Mouse (Mus musculus) testis, postnatal 14 days (tissue): ENCODE data around the gene Fcrla.
A peak's percentile ranks its signal among the peaks of the same experiment; 100 is the strongest.
"Not testable (repeated sequence)": the region's sequence is repeated elsewhere in the genome, so short reads cannot be mapped to it uniquely, and the experiment has no call there.

Source experiments
- DNase-seq: peaks from one replicate; pipeline ENCODE4 v3.0.0; 2021; ENCODE audit warnings: low spot score

The Fcrla gene

GRCm38 (mm10) chr1:170927378-170927777 lies at the start of gene Fcrla:
TSS of gene Fcrla (minus strand) at chr1:170927583.
- no peak for DNase-seq

DNA sequence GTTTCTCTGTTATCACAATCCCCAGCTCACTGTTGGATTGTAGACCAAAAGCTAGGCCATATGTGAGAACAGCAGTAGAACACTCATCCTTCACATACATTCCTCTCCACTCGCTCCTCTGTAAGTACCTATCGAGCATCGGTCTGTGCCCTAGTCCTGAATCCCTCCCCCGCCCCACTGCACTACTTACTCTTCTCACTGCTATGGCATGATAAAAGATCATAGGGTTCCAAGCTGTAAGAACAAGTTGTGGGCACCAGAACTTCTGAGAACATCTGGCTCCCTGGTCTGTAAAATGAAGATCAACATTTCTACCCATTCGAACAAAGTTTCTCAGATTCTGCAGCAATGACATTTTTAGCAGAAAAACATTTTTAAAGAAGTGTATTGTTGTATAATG lies 49.1 kb upstream of the Fcrla start, which contains the start of gene Fcgr2b:
Gene Fcgr2b (minus strand): TSS at position 101 of the 400 bp plus-strand sequence.
- DNase-seq = no peak

DNA sequence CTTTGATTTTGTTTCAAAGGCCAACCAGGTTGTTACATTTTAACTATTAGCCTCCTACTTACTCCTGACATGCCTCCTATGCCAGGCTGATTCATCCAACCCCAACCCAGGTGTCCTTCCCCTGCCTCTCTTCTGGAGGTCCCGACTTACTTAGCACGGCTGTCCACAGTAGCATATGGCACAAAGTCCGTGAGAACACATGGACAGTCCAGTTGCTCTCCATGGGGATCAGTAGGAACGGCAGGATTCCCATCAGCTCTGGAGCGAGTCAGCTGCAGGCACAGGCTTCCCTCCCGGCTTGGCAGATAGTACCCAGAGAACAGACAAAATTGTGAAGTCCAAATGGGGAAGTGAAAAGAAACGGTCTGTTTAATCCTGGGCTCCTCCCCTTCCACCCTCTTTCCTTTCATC lies 48.4 kb upstream of the Fcrla start:
- DNase-seq = peak; percentile 24

DNA sequence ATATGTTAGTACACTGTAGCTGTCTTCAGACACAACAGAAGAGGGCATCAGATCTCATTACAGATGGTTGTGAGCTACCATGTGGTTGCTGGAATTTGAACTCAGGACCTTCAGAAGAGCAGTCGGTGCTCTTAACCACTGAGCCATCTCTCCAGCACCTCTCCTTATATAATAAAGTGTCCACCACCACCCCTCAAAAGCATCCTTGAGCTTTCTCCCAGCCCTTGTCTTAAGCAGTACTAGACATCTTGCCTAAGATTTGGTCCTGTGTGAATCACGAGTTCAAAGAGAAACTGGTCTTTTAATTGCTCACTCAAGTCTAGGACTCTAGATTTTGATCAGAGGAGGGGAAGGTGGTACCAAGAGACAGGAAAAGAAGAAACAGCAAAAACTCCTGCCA lies 48.0 kb upstream of the Fcrla start:
- not testable (repeated sequence) for DNase-seq

- no peak for DNase-seq
Measured at GRCm38 (mm10) chr1:170974736-170975135, 47.4 kb upstream of the Fcrla start.

- DNase-seq = no peak
Measured at GRCm38 (mm10) chr1:170974171-170974570, 46.8 kb upstream of the Fcrla start.

DNA sequence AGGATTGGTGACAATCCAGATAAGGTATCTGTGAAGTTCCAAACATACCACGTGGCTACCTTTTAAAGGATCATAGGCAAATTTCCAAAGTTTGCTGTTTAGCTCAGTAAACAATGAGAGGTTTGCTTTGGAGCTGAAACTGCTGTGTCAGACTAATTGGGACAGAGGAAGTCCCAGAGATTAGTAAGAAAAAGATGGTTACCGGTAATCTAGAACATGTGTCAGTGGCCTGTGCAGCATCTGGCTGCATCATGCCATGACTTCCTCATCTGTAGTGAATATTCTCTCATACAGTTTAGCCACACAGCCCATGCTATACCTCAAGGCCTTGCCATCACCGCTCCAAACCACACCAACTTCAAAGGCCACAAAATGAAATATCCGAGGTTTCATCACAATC lies 45.6 kb upstream of the Fcrla start:
- DNase-seq = no peak

GRCm38 (mm10) chr1:170972494-170972893 lies 45.1 kb upstream of the Fcrla start:
- no peak for DNase-seq

DNA sequence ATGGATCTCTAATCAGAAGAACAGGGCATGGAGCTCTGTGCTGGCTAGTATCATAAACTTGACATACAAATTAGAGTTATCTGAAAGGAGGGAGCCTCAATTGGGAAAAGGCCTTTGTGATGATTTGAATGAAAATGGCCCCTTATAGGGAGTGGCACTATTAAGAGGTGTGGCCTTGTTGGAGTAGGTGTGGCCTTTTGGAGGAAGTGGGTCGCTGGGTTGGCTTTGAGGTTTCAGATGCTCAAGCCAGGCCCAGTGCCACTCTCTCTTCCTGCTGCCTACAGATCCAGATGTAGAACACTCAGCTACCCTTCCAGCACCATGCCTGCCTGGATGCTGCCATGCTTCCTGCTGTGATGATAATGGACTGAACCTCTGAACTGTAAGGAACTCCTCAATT lies 41.2 kb upstream of the Fcrla start:
- DNase-seq = no peak

DNA sequence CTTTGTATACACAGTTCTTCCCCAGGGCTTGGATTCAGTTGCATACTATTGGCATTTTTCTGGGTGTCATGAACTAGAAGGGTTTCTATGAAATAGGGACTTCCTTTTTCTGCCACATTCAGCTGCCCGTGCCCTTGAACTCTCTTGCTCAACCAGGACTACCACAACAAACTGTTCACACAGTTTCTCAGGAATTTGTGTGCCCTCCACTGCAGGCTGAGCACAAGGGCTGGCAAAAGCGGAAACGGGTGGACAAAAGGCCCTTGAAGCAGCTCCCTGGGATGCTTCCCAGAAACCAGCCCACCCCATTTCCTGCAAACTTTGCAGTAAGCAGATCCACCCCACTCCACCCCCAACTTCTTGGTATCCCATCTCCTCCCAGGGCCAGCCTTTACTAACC lies 40.2 kb upstream of the Fcrla start:
- DNase-seq = no peak

DNA sequence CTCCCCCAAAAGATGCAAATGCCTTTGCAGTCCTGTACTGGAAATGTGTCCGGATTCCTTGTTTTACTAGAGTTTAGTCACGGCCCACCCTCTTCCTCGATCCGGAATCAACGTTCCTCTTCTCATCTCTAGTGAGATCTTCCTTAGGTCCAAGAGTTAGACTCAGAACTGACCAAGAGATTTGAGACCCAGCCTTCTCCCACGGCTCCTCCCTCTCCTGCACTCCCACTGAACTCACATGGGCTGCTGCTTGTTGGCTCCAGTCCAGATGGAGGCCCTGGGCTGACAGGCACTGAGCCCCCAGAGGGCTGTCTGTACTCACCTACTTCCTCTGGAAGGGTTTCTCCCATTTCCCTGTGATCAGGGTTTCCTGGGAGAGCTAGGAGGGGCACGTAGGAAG lies 35.7 kb upstream of the Fcrla start:
- no peak for DNase-seq

- DNase-seq = no peak
Measured at GRCm38 (mm10) chr1:170962301-170962700, 34.9 kb upstream of the Fcrla start.

GRCm38 (mm10) chr1:170961101-170961500 lies 33.7 kb upstream of the Fcrla start:
- DNase-seq = no peak

DNA sequence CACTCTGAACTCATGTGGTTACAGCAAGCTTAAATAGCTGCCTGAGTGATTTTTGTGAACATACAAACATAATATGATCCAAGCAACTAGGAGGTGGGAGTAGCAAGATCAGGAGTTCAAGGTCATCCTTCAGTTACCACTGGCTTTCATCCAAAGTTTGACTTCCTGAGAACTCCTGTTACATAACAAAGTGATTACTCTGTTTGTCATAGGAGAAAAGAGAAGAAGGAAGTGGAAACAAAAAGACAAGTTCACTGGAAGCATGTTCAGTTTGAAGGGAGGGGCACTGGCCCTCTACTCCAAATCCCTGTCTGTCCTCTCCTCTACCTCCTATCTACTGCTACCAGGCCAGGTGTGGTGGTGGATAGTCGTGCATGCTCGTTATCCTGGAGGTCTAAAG lies 32.4 kb upstream of the Fcrla start:
- no peak for DNase-seq

- no peak for DNase-seq
Measured at GRCm38 (mm10) chr1:170958225-170958624, 30.8 kb upstream of the Fcrla start.

- DNase-seq = no peak
Measured at GRCm38 (mm10) chr1:170953192-170953591, 25.8 kb upstream of the Fcrla start.

DNA sequence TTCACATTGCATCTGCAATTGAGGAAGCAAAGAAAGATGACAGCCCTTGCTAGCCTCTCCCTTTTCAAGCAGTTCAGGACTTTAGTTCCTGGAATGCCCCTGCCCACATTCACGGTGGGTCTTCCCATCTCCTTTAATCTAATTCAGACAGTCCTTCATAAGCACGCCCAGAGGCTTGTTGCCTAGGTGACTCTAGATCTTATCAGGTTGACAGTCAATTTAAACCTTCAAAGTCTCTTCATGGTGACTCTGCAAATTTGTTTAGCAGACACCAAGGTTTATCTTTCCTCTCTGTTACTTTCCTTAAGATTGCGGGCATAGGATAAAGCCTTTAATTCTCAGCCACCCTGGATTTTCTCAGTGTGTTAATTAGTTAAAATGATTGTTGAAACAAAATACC lies 23.4 kb upstream of the Fcrla start:
- DNase-seq = no peak

- not testable (repeated sequence) for DNase-seq
Measured at GRCm38 (mm10) chr1:170944908-170945307, 17.5 kb upstream of the Fcrla start.

DNA sequence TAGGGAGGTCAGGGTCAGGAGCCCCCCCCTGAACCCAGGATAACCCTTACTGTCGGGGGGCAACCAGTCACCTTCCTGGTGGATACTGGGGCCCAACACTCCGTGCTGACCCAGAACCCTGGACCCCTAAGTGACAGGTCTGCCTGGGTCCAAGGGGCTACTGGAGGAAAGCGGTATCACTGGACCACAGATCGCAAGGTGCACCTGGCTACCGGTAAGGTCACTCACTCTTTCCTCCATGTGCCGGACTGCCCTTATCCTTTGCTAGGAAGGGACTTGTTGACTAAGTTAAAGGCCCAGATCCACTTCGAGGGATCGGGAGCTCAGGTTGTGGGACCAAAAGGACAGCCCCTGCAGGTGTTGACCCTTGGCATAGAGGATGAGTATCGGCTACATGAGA lies 16.8 kb upstream of the Fcrla start:
- not testable (repeated sequence) for DNase-seq

GRCm38 (mm10) chr1:170939255-170939654 lies 11.9 kb upstream of the Fcrla start:
- DNase-seq = no peak

GRCm38 (mm10) chr1:170934383-170934782 lies 7.0 kb upstream of the Fcrla start:
- no peak for DNase-seq

- no peak for DNase-seq
Measured at GRCm38 (mm10) chr1:170933940-170934339, 6.6 kb upstream of the Fcrla start.

DNA sequence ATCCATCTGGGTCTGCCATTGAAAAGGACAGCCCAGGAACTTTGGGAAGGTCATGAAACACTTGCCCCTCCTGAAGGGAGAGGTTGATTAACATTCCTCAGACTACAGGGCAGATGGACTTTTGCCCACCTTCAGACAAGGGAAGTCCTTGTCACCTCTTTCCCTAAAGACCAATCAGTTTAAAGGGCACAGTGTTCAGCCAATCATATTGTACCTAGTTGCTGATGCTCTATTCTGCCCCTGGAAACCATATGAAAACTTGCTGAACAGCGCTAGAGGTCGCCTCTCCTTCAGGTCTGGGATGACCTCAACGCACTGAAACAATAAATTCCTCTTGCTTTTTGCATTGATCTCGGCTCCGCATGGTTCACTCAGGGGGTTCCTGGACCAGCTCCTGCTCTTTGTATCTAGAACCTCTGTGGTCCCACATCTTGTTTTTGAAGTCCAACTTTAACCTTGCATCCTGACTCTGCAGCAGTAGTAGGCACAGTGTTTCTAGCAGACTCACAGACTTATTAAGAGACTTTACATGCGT lies 6.1 kb upstream of the Fcrla start:
- no peak for DNase-seq

DNA sequence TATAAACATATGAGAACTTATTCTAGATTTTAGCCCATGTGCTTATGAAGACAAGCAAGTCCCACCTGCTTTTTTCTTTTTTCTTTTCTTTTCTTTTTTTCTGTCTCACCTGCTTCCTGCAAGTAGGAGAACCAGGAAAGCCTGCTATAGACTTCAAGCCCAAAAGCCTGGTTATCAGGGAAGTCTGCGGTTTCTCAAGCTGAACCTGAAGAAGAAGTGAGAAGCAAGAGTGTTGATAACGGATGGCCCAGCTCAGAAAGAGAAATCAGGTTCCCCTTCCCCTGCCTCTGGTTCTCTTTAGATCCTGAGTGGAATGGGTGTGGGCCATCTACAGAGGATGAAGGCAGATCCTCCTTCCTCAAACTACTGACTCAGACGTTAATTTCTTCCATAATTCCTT lies 4.7 kb upstream of the Fcrla start:
- DNase-seq = no peak

DNA sequence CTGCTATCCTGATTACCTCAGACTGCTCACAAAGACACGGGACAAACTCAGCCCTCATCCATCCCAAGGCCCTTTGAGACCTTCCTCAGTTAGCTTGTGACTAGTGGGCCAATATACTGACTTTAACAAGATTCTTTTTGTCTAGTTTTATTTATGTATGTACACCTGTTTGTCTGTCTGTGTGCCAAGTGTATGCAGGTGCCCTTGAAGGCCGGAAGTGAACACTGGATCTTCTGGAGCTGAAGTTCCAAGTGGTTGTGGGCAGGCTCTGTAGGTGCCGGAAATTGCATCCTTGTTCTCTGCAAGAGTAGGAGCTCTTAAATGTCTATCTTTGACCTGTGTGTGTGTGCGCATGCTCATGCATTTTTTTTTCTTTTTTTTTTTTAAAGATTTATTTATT lies 1.9 kb upstream of the Fcrla start:
- no peak for DNase-seq
